Mouse (Mus musculus): ENCODE results near the gene Col4a4. TPM values are rescaled to one million over a fixed set of nuclear protein-coding genes. Genes with fewer than 3 reads are reported as not detected.

The Col4a4 gene
- polyA plus RNA-seq, 1 experiment from 2014 or later = 0.24 TPM

DNA sequence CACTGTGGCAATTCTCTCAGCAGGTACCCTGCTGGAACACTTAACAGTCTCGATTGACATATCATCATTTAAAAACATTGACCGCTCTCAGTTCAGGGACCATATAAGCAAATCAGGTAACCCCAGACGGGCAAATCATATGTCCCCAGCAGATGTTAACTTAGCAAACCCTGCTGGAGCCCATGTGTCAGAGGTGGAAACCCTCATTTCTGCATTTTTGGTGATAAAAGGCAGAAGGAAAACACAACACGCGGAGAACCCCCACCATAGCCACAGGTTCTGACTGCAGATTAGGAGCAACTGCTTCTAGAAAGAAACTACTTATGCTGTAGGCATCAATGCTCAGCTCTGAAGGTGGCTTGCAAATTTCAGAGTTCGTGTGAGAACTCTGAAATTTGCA lies 38.3 kb upstream of the Col4a4 start:
- ATAC-seq (ENCODE audit: low read depth) = no peak
- no peak overlapping the region for H3K4me3 ChIP-seq (ENCODE audit: low read depth, low read length)

DNA sequence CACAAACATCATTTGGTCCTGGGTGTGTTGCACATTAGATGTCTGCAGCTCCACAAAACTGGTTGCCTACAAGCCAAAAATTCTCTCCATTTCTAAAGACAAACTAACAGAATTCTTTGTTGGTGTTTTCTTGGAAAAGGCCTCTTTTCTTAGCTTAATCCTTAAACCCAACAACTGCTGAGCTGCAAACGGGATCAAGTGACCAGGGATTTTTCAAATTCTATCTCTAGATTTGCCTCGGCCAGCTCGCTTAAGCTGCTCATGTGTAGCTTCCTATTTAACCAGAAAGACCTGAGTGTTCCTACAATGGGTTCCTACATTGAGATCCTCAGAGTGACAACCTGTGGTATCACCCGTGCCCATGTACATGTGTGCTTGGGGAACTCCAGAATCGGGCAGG lies 33.3 kb upstream of the Col4a4 start:
- no peak overlapping the region for H3K27ac ChIP-seq (ENCODE audit: low read depth, low read length)
- WGBS = 96% methylated on average over 5 of the region's 5 CpGs
- no peak overlapping the region for H3K4me3 ChIP-seq (ENCODE audit: low read depth, low read length)
- H3K4me2 ChIP-seq (ENCODE audit: low read depth, low read length) = no peak overlapping the region
- H3K9ac ChIP-seq (replicated peaks; ENCODE audit: low read depth, low read length) = no peak overlapping the region
- no peaks in the 10 kb centered on the region for H3K9me3 ChIP-seq (ENCODE audit: control insufficient read depth, low read length)
- H3K27me3 ChIP-seq (ENCODE audit: control insufficient read depth, insufficient read depth, low read length) = no peaks in the 10 kb centered on the region
- no peaks in the 10 kb centered on the region for H3K36me3 ChIP-seq (ENCODE audit: control insufficient read depth, insufficient read depth, low read length)
- no peak for ATAC-seq (ENCODE audit: low read depth)
- no peaks in the 10 kb centered on the region for H3K4me1 ChIP-seq (ENCODE audit: control insufficient read depth, insufficient read depth, low read length)

More for the DNA sequence above, 38.3 kb upstream of the Col4a4 start:
- H3K4me2 ChIP-seq (ENCODE audit: low read depth, low read length) = no peak overlapping the region
- H3K36me3 ChIP-seq (ENCODE audit: control insufficient read depth, insufficient read depth, low read length) = no peaks in the 10 kb centered on the region
- H3K27ac ChIP-seq (ENCODE audit: low read depth, low read length) = no peak overlapping the region
- no peak overlapping the region for H3K9ac ChIP-seq (replicated peaks; ENCODE audit: low read depth, low read length)
- H3K4me1 ChIP-seq (ENCODE audit: control insufficient read depth, insufficient read depth, low read length) = no peaks in the 10 kb centered on the region
- H3K9me3 ChIP-seq (ENCODE audit: control insufficient read depth, low read length) = no peaks in the 10 kb centered on the region
- no peaks in the 10 kb centered on the region for H3K27me3 ChIP-seq (ENCODE audit: control insufficient read depth, insufficient read depth, low read length)
- 81% methylated on average over 6 of the region's 6 CpGs for WGBS

GRCm38 (mm10) chr1:82618592-82618991 lies 31.9 kb upstream of the Col4a4 start:
- ATAC-seq (ENCODE audit: low read depth) = no peak
- H3K9ac ChIP-seq (replicated peaks; ENCODE audit: low read depth, low read length) = no peak overlapping the region
- no peak overlapping the region for H3K4me2 ChIP-seq (ENCODE audit: low read depth, low read length)
- H3K27me3 ChIP-seq (ENCODE audit: control insufficient read depth, insufficient read depth, low read length) = no peaks in the 10 kb centered on the region
- 95% methylated on average over 5 of the region's 5 CpGs for WGBS
- H3K9me3 ChIP-seq (ENCODE audit: control insufficient read depth, low read length) = no peaks in the 10 kb centered on the region
- no peaks in the 10 kb centered on the region for H3K4me1 ChIP-seq (ENCODE audit: control insufficient read depth, insufficient read depth, low read length)
- no peak overlapping the region for H3K4me3 ChIP-seq (ENCODE audit: low read depth, low read length)
- no peak overlapping the region for H3K27ac ChIP-seq (ENCODE audit: low read depth, low read length)
- no peaks in the 10 kb centered on the region for H3K36me3 ChIP-seq (ENCODE audit: control insufficient read depth, insufficient read depth, low read length)

- 64% methylated on average over 5 of the region's 5 CpGs for WGBS
- Histone ChIP-seq H3K27ac (ENCODE audit: low read depth, low read length) (no peak overlapping the region), H3K27me3 (ENCODE audit: control insufficient read depth, insufficient read depth, low read length) (no peaks in the 10 kb centered on the region), H3K4me1 (ENCODE audit: control insufficient read depth, insufficient read depth, low read length) (no peaks in the 10 kb centered on the region), H3K9ac (replicated peaks; ENCODE audit: low read depth, low read length) (no peak overlapping the region), H3K9me3 (ENCODE audit: control insufficient read depth, low read length) (no peaks in the 10 kb centered on the region), H3K36me3 (ENCODE audit: control insufficient read depth, insufficient read depth, low read length) (no peaks in the 10 kb centered on the region), H3K4me3 (ENCODE audit: low read depth, low read length) (no peak overlapping the region), H3K4me2 (ENCODE audit: low read depth, low read length) (no peak overlapping the region)
- no peak for ATAC-seq (ENCODE audit: low read depth)
Observed at GRCm38 (mm10) chr1:82618001-82618400, 31.4 kb upstream of the Col4a4 start.

DNA sequence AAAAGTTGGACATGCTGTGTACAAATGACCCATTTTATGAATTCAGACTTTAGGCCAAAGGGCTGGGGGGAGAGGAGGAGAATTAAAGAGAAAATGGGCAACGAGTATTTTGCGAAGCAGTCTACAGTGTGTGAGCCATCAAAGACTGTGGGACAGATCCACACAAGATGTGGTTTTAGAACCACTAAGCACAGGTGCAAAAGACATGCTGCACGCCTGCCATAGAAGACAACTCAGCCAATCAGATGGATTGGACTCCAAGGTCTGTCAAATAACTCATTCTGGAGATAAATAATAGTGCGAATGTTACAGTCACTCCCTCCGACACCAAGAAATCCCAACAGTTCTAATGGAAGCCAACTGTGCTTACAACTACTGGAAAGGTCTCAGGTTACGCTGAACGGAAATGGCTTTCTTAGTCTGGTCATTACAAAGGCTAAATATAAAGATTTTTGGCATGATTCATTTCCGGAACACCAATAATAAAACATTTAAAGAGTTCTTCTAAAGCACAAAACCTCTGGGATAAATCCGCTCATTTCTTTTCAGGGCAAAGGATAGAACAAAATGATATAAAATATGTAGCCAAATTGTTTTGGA lies 25.5 kb upstream of the Col4a4 start:
- H3K27ac ChIP-seq (ENCODE audit: low read depth, low read length) = no peak overlapping the region
- H3K4me3 ChIP-seq (ENCODE audit: low read depth, low read length) = no peak overlapping the region
- no peaks in the 10 kb centered on the region for H3K27me3 ChIP-seq (ENCODE audit: control insufficient read depth, insufficient read depth, low read length)
- H3K4me1 ChIP-seq (ENCODE audit: control insufficient read depth, insufficient read depth, low read length) = no peaks in the 10 kb centered on the region
- no peak overlapping the region for H3K4me2 ChIP-seq (ENCODE audit: low read depth, low read length)
- H3K9ac ChIP-seq (replicated peaks; ENCODE audit: low read depth, low read length) = no peak overlapping the region
- no peaks in the 10 kb centered on the region for H3K36me3 ChIP-seq (ENCODE audit: control insufficient read depth, insufficient read depth, low read length)
- H3K9me3 ChIP-seq (ENCODE audit: control insufficient read depth, low read length) = no peaks in the 10 kb centered on the region
- 84% methylated on average over 9 of the region's 9 CpGs for WGBS
- no peak for ATAC-seq (ENCODE audit: low read depth)

DNA sequence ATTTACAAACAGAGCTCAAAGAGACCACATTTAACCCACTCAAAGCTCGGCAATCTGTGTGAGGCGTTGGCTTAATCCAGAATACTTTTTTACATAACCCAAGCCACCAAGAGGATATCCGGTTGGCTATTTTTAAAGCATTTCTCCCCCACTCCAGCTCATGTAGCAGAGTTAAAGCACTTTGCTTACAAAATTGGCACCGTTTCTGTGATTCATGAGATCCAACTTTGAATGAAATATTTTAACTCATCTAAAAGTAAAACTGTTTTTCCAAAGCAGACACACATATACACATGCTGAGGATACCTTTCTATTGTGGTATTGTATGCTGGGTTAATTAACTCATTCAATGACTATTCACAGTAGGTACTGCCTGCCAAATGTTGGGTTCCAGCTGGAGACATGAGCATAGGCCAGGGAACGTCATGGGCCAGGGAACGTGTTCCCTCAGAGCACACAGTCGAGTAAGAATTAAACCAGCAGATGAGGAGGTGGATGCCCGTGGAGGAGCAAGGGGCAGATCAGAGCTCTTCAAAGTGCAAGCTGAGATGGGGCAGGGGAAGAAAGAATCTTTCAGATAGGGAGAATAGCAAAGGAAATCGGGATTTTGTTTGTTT lies 22.1 kb upstream of the Col4a4 start:
- 81% methylated on average over 9 of the region's 9 CpGs for WGBS
- ATAC-seq (ENCODE audit: low read depth) = no peak
- no peaks in the 10 kb centered on the region for H3K27me3 ChIP-seq (ENCODE audit: control insufficient read depth, insufficient read depth, low read length)
- H3K9ac ChIP-seq (replicated peaks; ENCODE audit: low read depth, low read length) = no peak overlapping the region
- H3K4me3 ChIP-seq (ENCODE audit: low read depth, low read length) = no peak overlapping the region
- H3K4me1 ChIP-seq (ENCODE audit: control insufficient read depth, insufficient read depth, low read length) = no peaks in the 10 kb centered on the region
- no peaks in the 10 kb centered on the region for H3K36me3 ChIP-seq (ENCODE audit: control insufficient read depth, insufficient read depth, low read length)
- H3K27ac ChIP-seq (ENCODE audit: low read depth, low read length) = no peak overlapping the region
- no peak overlapping the region for H3K4me2 ChIP-seq (ENCODE audit: low read depth, low read length)
- H3K9me3 ChIP-seq (ENCODE audit: control insufficient read depth, low read length) = no peaks in the 10 kb centered on the region

DNA sequence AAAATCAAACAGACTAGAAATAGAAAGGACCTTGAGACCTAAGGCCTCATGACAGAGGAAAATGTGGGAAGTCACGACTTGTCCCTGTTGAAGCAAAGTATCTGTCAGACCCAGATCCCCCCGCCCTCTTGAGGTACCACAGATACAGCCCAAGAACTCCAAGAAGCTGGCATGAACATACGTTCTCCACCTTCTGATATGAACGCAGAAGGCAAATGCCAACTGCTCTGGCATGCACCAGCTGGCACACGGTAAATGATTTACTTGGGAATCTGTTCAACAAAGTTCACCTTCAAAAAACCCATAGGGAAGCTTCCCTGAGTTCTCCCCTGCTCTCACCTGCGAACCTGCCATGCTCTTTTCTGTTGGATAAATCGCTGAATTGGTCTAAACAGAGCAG lies 19.2 kb upstream of the Col4a4 start:
- H3K9ac ChIP-seq (replicated peaks; ENCODE audit: low read depth, low read length) = no peak overlapping the region
- no peaks in the 10 kb centered on the region for H3K27me3 ChIP-seq (ENCODE audit: control insufficient read depth, insufficient read depth, low read length)
- no peak overlapping the region for H3K4me3 ChIP-seq (ENCODE audit: low read depth, low read length)
- no peak for ATAC-seq (ENCODE audit: low read depth)
- no peaks in the 10 kb centered on the region for H3K9me3 ChIP-seq (ENCODE audit: control insufficient read depth, low read length)
- no peak overlapping the region for H3K4me2 ChIP-seq (ENCODE audit: low read depth, low read length)
- no peaks in the 10 kb centered on the region for H3K4me1 ChIP-seq (ENCODE audit: control insufficient read depth, insufficient read depth, low read length)
- H3K36me3 ChIP-seq (ENCODE audit: control insufficient read depth, insufficient read depth, low read length) = no peaks in the 10 kb centered on the region
- no peak overlapping the region for H3K27ac ChIP-seq (ENCODE audit: low read depth, low read length)
- 88% methylated on average over 7 of the region's 7 CpGs for WGBS

DNA sequence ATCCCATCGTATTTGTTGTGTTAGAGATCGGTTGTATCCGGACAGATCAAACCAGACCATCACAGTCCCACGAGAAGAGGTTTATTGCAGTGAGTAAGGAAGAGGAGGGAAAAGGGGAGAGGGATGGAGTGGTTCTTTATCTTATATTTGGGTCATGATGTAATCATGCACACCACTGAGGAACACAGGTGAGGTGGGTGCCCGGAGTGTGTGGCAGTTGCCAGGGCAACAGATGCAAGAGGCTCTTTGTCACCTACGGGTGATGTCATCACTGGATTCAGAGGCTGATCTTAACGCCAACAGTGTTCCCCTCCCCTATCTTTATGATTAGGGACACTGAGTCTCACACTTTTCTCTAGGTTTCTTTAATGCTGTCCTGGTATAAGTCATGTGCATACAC lies 18.7 kb upstream of the Col4a4 start:
- no peaks in the 10 kb centered on the region for H3K4me1 ChIP-seq (ENCODE audit: control insufficient read depth, insufficient read depth, low read length)
- H3K36me3 ChIP-seq (ENCODE audit: control insufficient read depth, insufficient read depth, low read length) = no peaks in the 10 kb centered on the region
- H3K4me2 ChIP-seq (ENCODE audit: low read depth, low read length) = no peak overlapping the region
- WGBS = 83% methylated on average over 7 of the region's 7 CpGs
- H3K9ac ChIP-seq (replicated peaks; ENCODE audit: low read depth, low read length) = no peak overlapping the region
- no peaks in the 10 kb centered on the region for H3K9me3 ChIP-seq (ENCODE audit: control insufficient read depth, low read length)
- no peak overlapping the region for H3K4me3 ChIP-seq (ENCODE audit: low read depth, low read length)
- H3K27me3 ChIP-seq (ENCODE audit: control insufficient read depth, insufficient read depth, low read length) = no peaks in the 10 kb centered on the region
- H3K27ac ChIP-seq (ENCODE audit: low read depth, low read length) = no peak overlapping the region
- no peak for ATAC-seq (ENCODE audit: low read depth)

- Histone ChIP-seq H3K36me3 (ENCODE audit: control insufficient read depth, insufficient read depth, low read length) (no peaks in the 10 kb centered on the region), H3K9me3 (ENCODE audit: control insufficient read depth, low read length) (no peaks in the 10 kb centered on the region), H3K4me2 (ENCODE audit: low read depth, low read length) (no peak overlapping the region), H3K4me1 (ENCODE audit: control insufficient read depth, insufficient read depth, low read length) (no peaks in the 10 kb centered on the region), H3K27ac (ENCODE audit: low read depth, low read length) (no peak overlapping the region), H3K4me3 (ENCODE audit: low read depth, low read length) (no peak overlapping the region), H3K27me3 (ENCODE audit: control insufficient read depth, insufficient read depth, low read length) (no peaks in the 10 kb centered on the region), H3K9ac (replicated peaks; ENCODE audit: low read depth, low read length) (no peak overlapping the region)
- no peak for ATAC-seq (ENCODE audit: low read depth)
- WGBS = 84% methylated on average over 7 of the region's 7 CpGs
Observed at GRCm38 (mm10) chr1:82603198-82603950, 16.7 kb upstream of the Col4a4 start.
